Mouse (Mus musculus) c-Kit-negative CD71-positive TER-119-positive erythroid progenitor cells, embryonic 14.5 days (primary cell): ENCODE data around the gene Tfe3.
"Not testable (repeated sequence)": the region's sequence is repeated elsewhere in the genome, so short reads cannot be mapped to it uniquely, and the experiment has no call there.

Experiments used
- DNase-seq: peaks from one replicate; pipeline ENCODE4 v3.0.0-alpha.2; 2013; ENCODE audit warnings: low read depth, low spot score

Tfe3 gene

DNA sequence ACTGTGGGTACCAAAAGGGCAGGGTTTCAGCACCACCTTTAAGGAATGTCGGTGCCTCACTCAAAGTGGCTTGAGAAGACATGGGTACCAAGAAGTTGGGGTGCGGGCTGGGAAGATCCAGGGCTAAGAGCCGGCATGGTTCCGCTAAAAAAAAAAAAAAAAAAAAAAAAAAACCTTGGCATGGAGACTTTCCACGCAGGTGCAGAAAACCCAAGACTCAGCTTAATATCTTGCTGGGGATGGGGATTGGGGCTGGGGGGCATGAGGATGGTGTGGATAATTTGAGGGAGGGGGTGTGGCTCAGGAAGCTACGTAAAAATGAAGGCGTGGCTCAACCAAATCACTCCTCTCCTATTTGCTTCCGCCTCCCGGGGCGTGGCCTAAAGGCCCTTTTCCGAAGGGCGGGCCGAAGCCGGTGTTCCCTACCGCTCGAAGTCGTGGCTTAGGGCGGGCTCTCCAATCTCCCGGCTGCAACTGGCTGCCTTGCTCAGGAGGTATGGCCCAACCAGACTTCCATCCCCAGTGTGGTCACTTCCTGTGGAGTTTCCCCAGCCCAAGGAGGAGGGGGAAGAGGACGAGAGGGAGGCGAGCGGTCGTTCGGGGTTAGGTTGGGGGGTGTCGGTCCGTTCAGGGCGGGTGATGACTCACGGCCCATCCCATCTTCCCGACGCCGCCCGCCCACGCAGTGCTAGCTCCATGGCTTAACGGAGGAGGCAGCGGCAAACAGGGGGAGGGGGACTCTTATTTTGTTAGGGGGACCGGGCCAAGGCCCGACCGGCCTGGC is at the start of gene Tfe3:
Tfe3 (plus strand) TSS at position 424 of the 784 bp plus-strand sequence.
- peak; percentile 79 for DNase-seq

DNA sequence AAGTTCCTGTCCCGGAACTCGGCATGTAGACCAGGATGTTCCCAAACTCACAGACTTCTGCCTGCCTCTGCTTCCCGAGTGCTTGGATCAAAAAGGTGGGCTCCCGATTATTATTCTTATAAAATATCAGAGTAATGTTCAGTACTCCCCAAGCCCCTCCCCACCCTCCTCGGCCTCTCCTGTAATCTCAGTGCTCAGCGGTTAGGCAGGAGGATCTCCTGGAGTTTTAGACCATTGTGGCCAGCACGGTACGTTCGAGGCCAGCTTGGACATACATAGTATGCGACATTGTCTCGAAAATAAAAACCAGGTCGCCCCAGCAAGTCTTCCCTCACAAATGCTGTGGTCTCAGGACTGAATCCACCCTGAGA is 48.6 kb upstream of the Tfe3 start:
- not testable (repeated sequence) for DNase-seq

DNA sequence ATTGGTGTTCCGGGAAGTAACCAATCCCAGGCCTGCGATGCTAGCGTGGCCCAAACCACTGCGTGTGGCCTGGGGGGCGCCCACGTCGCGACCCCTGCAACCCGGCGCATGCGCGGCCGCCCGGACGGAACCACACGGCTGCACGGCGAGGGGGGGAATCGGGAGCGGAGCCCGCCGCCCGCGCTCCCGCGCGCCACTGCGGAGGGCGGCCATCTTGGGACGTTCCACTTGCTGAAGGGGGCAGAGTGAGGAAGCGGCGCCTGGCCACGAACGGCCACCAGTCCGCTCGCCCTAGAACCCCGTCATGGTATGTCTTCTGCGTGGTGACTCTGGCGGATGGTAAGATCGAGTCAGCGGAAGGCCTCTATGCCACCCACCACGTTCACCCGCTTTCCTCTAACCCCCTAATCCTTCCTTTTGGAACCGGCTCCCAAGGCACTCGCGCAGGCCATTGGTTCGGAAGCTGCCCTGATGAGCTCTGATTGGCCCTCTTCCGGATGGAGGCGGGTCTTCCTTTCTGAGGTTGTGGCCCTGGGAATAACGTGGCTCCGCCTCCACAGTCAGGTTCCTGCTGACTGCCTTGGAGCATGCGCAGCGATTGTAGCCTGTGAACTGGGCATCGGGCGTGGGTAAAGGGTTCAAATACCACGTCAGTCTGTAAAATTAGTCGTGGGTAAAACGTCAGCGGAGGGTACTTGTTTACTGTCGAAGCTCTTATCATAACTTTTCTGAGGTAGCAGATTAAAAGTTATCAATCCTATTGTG is 48.0 kb upstream of the Tfe3 start, which contains the start of gene Wdr45:
Wdr45 (plus strand) TSS at position 199 of the 765 bp plus-strand sequence.
- peak; percentile 85 for DNase-seq

DNA sequence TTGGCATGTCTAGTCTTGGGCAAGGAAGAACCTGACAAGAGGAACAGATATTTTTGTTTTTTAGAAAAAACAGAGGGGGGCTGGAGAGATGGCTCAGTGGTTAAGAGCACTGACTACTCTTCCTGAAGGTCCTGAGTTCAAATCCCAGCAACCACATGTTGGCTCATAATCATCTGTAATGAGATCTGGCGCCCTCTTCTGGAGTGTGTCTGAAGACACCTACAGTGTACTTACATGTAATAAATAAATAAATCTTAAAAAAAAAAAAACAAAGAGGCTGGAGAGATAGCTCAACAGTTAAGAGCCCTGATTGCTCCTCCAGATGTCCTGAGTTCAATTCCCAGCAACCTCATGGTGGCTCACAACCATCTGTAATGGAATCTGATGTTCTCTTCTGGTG is 46.3 kb upstream of the Tfe3 start:
- not testable (repeated sequence) for DNase-seq

GRCm38 (mm10) chrX:7721514-7722281 is 40.7 kb upstream of the Tfe3 start, which contains the start of gene Gm45208:
TSS of gene Gm45208 (plus strand) at chrX:7722245.
- DNase-seq: peak; percentile 71

DNA sequence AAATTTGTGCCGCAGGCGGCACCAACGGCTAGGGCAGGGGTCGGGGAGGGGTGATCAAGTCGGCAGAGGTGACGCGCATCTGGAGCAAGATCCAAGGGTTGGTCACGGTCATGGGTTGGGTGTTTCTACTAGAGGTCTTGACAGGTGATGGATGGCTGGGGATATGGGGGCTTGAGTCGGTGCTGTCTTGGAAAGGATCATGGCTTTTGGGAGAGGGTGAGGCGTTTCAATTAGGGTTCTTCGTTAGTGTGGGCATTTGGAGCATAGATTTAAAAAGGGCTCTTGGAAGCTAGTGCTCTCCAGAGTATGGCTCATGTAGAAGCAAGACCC is 40.1 kb upstream of the Tfe3 start:
- no peak for DNase-seq

- no peak for DNase-seq
Measured at GRCm38 (mm10) chrX:7722691-7723090, 39.7 kb upstream of the Tfe3 start.

GRCm38 (mm10) chrX:7724135-7724534 is 38.2 kb upstream of the Tfe3 start:
- DNase-seq: no peak

GRCm38 (mm10) chrX:7725841-7726240 is 36.5 kb upstream of the Tfe3 start:
- DNase-seq: no peak

GRCm38 (mm10) chrX:7727176-7727575 is 35.2 kb upstream of the Tfe3 start:
- no peak for DNase-seq

- peak; percentile 45 for DNase-seq
Measured at GRCm38 (mm10) chrX:7728215-7728921, 34.0 kb upstream of the Tfe3 start, which contains the start of gene Praf2. TSS of gene Praf2 (plus strand) at chrX:7728439.

GRCm38 (mm10) chrX:7728922-7729265 is 33.5 kb upstream of the Tfe3 start:
- DNase-seq: no peak

GRCm38 (mm10) chrX:7733571-7734156 is 28.7 kb upstream of the Tfe3 start:
- DNase-seq: peak; percentile 31

DNA sequence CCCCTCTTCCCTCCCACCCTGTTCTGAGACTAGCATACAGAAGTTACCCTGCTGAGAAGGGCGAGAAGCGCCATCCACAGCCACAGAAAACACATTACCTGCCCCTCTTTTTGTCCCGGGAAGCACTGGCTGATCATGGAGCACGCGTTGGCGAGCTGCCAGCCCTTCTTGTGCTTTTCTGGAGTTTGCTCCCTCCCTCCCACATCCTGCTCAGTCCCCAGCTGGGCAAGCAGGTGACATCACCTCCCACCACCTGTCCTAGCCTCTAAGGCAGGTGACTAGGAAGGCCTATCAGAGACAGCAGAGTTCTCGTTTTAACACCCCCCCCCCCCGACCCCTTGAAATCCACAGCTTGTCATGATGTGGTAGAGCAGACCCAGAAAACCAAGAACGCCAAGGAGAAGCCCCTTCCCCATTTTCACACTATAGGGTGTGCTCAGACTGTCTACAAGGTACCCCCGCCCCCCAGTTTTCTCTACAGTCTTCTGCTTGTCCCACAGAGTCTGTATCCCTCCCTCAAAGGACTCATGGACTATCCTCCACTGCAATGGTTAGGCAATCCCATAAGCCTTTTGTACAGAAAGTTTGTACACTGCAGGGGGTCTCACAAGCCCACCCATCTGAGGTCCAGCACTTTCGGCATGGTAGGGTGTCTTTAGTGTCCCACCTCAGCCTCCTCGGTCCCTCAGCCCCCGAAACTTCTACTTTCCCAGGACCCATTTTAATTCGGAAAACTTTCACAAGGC is 22.9 kb upstream of the Tfe3 start:
- DNase-seq: no peak

DNA sequence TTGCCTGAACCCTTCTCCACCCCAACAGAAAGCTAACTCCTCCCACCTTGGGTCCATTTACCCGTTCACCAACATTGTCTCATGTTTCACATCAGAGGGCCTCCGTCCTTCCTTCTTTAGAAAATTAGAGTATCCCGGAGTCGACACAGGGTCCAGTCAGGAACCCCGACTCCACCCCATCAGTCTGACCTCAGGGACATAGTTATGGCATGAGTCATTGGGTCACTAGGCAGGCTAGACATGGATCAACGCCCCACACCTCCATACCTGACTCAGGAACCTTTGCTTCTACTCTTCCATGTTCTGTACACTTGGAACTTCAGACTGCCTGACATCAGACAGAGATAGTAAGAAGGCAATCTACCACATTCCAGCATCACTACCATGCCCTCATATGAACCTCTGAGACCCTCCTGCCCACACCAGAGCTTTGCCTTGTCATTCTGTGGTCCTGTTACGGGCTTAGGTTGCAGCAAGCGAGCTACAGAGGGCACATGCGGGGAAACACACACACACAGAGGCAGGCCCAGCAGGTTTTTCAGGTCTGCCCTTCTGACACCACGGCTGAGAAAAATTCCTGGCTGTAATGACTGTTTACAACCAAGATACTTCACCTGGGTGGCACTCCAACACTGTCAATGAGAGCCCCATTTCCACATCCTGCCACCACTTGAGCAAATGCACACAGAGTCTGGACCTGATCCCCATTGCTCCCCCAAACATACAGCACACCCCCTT is 22.1 kb upstream of the Tfe3 start:
- no peak for DNase-seq

- DNase-seq: no peak
Measured at GRCm38 (mm10) chrX:7741103-7741502, 21.3 kb upstream of the Tfe3 start.

GRCm38 (mm10) chrX:7743470-7743869 is 18.9 kb upstream of the Tfe3 start:
- no peak for DNase-seq

DNA sequence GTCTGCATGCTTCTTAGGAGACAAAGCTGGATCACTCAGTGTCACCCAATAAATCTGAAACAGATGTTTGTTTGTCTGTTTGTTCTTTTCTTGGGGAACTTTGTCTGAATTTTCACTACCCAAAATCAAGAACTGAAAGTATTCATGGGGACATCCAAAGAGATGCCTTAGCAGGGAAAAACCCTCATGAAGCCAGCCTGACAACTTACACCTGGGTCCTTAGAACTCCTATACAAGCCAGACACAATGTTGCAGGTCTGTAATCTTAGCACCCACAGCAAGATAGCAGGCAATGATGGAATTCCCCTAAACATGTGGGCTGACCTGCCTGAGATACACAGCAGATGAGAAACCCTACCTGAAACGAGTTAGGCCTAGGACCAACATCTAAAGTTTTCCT is 17.4 kb upstream of the Tfe3 start:
- no peak for DNase-seq

- DNase-seq: no peak
Measured at GRCm38 (mm10) chrX:7745429-7745828, 16.9 kb upstream of the Tfe3 start.
